Mouse (Mus musculus) limb, embryonic 12.5 days (tissue): ENCODE measurements around the gene Slc22a12. TPM values are rescaled to one million over a fixed set of nuclear protein-coding genes. Genes with fewer than 3 reads are reported as not detected.
A peak's percentile ranks its signal among the peaks of the same experiment; 100 is the strongest.

Experiments
- ATAC-seq: fragments of 200-750 bp; cut with Nextera tagmentation; 2 replicates; pipeline ENCODE4 v1.8.0; 2017; ENCODE audit warnings: low read depth, moderate TSS enrichment; ENCODE audit not compliant: insufficient number of reproducible peaks, insufficient read depth, low FRiP score, low TSS enrichment
- H3K27ac ChIP-seq: fragments of 300-500 bp; sonication (generic); 2 replicates; pipeline ENCODE4 v1.5.1; 2016; ENCODE audit warnings: mild to moderate bottlenecking, moderate library complexity
- H3K27me3 ChIP-seq: fragments of 300-500 bp; sonication (generic); 2 replicates; pipeline ENCODE4 v1.6.1; 2016; ENCODE audit warnings: mild to moderate bottlenecking, moderate library complexity
- H3K36me3 ChIP-seq: fragments of 300-500 bp; sonication (generic); 2 replicates; pipeline ENCODE4 v1.6.1; 2016; ENCODE audit warnings: mild to moderate bottlenecking, moderate library complexity
- H3K4me1 ChIP-seq: fragments of 300-500 bp; sonication (generic); replicated peaks from 2 replicates; pipeline ENCODE4 v1.6.1; 2016
- H3K4me2 ChIP-seq: fragments of 300-500 bp; sonication (generic); 2 replicates; pipeline ENCODE4 v1.6.1; 2016; ENCODE audit warnings: mild to moderate bottlenecking, moderate library complexity
- H3K4me3 ChIP-seq: fragments of 300-500 bp; sonication (generic); replicated peaks from 2 replicates; pipeline ENCODE4 v1.5.1; 2016; ENCODE audit warnings: mild to moderate bottlenecking
- H3K9ac ChIP-seq: fragments of 300-500 bp; sonication (generic); replicated peaks from 2 replicates; pipeline ENCODE4 v1.6.1; 2016; ENCODE audit warnings: mild to moderate bottlenecking, moderate library complexity
- H3K9me3 ChIP-seq: fragments of 300-500 bp; sonication (generic); 2 replicates; pipeline ENCODE4 v1.6.1; 2016; ENCODE audit warnings: mild to moderate bottlenecking, moderate library complexity
- WGBS: fragments of 180-500 bp; shearing (Covaris S2); methylation state at CpG from one replicate; pipeline ENCODE4 v1.1.7; 2016; 5-methylcytosine and 5-hydroxymethylcytosine counted together
- polyA plus RNA-seq: library from polyadenylated mRNA; unstranded; fragments of >200 nt; fragmentation: Nextera tagmentation; extraction: Ambion mirVana; gene quantifications from 2 replicates; pipeline ENCODE4 v1.2.1, GENCODE M21; 2016

Gene Slc22a12
- not detected in 2 replicates for polyA plus RNA-seq

DNA sequence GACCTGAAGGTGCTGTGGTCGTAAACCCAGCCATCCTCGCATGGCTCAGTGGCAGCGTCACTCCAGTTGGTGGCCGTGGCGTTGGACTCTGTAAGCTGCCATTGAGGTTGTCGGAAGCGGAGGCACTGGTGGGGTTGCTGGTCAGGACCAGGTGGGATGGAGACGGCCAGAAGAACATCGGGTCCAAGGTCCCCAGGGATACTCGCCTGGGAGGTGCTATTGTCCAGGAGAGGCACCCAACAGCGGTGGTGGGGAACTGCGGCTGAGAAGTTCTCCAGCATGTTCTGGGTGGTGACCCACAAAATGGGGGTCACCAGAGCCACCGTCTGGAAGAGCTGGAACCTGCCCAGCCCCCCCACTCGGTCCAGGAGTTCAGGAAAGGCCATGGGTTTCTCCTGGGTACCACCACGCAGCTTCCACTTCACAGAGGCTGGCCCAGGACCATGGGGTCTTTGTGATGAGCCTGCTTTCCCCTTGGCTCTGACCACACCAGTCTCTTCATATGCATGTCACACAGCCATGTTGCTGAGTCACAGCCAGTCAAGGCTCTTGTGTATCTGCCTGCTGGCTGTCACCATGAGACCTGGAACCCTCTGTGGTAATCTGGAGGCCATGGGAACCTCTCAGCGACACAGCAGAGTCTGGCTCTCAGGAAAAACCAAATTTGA is at the start of gene Slc22a12:
TSS of gene Slc22a12 (minus strand) at position 666 of the 668 bp plus-strand sequence.
- ATAC-seq, result no peak
- H3K4me3 ChIP-seq, result no peak within 1 kb of the TSS
- no peaks in the 10 kb centered on the region for H3K36me3 ChIP-seq
- H3K27me3 ChIP-seq, result peaks cover 26% of the 10 kb centered on the region
- no peak within 1 kb of the TSS for H3K9ac ChIP-seq
- H3K9me3 ChIP-seq, result 0 out of 2 replicates have a peak, but pooled peaks cover 7% of the 10 kb centered on the region
- no peak within 1 kb of the TSS for H3K27ac ChIP-seq
- no peaks in the 10 kb centered on the region for H3K4me1 ChIP-seq
- no peak within 1 kb of the TSS for H3K4me2 ChIP-seq
- WGBS, result 86% methylated on average over 16 of the region's 16 CpGs

DNA sequence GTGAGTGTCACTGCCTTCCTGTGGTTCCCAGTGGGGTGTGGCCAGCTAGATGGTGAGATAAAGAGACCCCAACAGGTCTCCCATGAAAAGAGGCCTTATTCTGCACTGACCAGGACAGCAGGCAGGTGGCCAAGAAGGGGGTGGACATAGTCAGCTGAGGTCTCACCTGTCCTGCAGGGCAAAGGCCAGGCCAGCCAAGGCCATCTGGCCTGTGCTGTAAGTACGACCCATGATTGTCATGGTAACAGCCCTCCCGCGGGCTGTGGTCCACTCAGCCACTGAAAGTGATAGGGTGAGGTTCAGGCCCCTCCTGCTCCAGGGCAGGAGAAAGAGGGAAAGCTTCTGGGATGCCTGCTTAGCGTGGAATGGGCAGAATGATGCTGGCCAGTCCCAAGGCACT is 29.2 kb upstream of the Slc22a12 start:
- Histone ChIP-seq H3K9me3 (no peaks in the 10 kb centered on the region), H3K4me3 (no peak overlapping the region), H3K27me3 (peaks cover 33% of the 10 kb centered on the region), H3K36me3 (no peaks in the 10 kb centered on the region), H3K9ac (no peak overlapping the region), H3K27ac (no peak overlapping the region), H3K4me1 (peaks cover 4% of the 10 kb centered on the region; the same call in 1 of the 2 replicates), H3K4me2 (no peak overlapping the region)
- ATAC-seq, result no peak
- 32% methylated on average over 4 of the region's 4 CpGs for WGBS

DNA sequence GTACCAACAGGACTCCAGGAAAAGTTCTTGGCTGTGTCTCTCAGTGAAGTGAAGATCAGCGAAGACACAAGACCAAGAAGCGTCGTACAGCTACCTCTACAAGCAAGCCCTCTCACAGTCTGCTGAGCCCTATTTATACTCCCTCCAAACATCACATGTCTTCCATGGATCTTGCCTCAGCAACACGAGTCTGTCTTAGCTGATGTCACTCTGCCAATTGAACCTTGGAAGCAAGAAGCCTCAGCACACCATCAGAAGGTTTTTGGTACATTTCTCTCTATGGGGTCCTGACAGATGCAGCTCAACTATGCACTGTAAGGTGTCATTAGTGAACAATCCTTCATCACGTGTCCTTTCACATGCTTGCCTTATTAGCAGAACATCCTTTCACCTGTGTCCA is 28.6 kb upstream of the Slc22a12 start:
- H3K27ac ChIP-seq, result no peak overlapping the region
- no peaks in the 10 kb centered on the region for H3K4me1 ChIP-seq
- H3K36me3 ChIP-seq, result no peaks in the 10 kb centered on the region
- WGBS, result 84% methylated on average over 5 of the region's 5 CpGs
- H3K9ac ChIP-seq, result no peak overlapping the region
- H3K4me3 ChIP-seq, result no peak overlapping the region
- H3K4me2 ChIP-seq, result no peak overlapping the region
- H3K9me3 ChIP-seq, result no peaks in the 10 kb centered on the region
- peaks cover 29% of the 10 kb centered on the region for H3K27me3 ChIP-seq
- ATAC-seq, result no peak

DNA sequence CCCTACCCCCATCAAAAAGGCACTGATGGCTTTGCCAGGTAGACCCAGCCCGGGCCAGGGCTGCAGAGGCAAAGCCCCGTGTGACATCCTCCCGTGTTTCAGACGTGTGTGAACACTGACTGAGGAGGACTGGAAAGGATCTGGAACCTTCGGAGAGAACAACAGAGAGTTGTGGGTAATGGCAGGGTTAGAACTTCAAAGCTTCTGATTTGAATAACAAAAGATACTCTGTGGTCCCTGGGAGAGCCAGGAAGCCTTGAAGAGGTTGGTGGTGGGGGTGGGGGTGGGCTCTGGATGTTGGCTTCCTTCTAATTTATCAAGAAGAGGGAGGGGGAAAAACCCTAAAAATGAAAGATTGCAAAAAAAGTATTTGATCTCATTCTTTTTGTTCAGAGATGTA is 26.7 kb upstream of the Slc22a12 start:
- no peak overlapping the region for H3K9ac ChIP-seq
- 33% methylated on average over 5 of the region's 5 CpGs for WGBS
- H3K9me3 ChIP-seq, result no peaks in the 10 kb centered on the region
- ATAC-seq, result no peak
- no peak overlapping the region for H3K4me3 ChIP-seq
- no peak overlapping the region for H3K27ac ChIP-seq
- no peak overlapping the region for H3K4me2 ChIP-seq
- no peaks in the 10 kb centered on the region for H3K36me3 ChIP-seq
- H3K4me1 ChIP-seq, result no peaks in the 10 kb centered on the region
- H3K27me3 ChIP-seq, result peaks cover 16% of the 10 kb centered on the region; the same call in 1 of the 2 replicates

DNA sequence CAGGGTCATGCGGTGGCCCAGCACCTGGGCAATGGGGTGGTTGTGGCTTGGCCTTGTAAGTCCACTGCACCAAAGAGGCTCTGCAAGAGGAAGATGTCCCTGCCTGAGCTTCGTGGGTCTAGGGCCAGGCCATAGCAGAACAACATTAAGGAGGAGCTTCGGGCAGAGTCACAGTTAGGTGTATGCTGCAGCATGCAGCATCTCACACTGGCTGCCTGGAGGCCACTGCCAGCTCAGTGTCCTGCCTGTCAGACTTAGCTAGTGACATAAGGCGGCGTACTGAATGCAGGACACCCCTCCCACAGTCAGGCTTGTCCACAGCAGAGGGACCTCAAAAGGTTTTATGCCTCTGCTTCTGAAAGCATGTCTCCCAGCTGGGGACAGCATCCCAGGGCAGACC is 26.2 kb upstream of the Slc22a12 start:
- Histone ChIP-seq H3K9ac (no peak overlapping the region), H3K4me1 (no peaks in the 10 kb centered on the region), H3K27me3 (peaks cover 12% of the 10 kb centered on the region; the same call in 1 of the 2 replicates), H3K27ac (no peak overlapping the region), H3K4me3 (no peak overlapping the region), H3K36me3 (no peaks in the 10 kb centered on the region), H3K9me3 (no peaks in the 10 kb centered on the region), H3K4me2 (no peak overlapping the region)
- WGBS, result 80% methylated on average over 5 of the region's 5 CpGs
- 0 out of 2 replicates have a peak, but pooled peaks have one; percentile 24 for ATAC-seq

DNA sequence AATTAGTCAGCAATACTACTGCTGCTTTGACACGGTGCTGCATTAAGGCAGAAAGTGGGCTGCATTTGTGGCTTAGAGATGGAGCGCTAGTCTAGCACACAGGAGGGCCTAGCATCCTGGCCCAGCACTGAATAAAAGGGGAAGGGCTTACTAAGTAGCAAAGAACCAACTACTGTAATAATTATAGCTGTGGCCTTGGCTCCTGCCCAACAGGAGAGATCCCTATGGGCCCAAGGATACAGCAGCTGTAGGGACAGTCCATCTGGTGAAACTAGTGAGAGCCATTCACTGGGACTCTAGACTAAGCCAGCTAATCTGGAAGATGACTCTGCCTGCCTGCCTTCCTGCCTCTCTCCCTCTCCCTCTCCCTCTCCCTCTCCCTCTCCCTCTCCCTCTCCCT is 23.6 kb upstream of the Slc22a12 start:
- Histone ChIP-seq H3K4me3 (no peak overlapping the region), H3K4me2 (no peak overlapping the region), H3K27ac (no peak overlapping the region), H3K9me3 (no peaks in the 10 kb centered on the region), H3K36me3 (no peaks in the 10 kb centered on the region), H3K4me1 (no peaks in the 10 kb centered on the region), H3K27me3 (0 out of 2 replicates have a peak, but pooled peaks cover 5% of the 10 kb centered on the region), H3K9ac (no peak overlapping the region)
- WGBS, result 82% methylated on average over 2 of the region's 2 CpGs
- ATAC-seq, result no peak

DNA sequence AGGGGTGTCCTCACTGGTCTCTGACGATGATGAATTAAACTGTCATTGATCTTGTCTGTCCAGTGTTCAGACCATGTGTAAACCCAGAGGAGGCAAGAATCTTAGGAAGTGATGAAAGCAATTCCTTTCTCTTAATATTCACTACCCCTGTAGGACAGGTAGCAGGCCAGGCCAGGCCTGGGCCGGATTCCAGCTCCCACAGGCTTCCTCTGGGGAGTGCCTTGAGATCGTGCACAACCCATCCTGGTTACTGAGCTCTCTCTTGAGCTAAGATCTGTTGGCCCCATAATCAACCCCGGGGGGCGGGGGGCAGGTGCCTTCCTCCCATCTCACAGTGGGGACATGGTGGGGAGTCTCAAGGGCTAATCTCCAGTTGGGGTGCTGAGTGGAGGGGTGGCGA is 22.3 kb upstream of the Slc22a12 start:
- H3K4me3 ChIP-seq, result no peak overlapping the region
- H3K36me3 ChIP-seq, result no peaks in the 10 kb centered on the region
- H3K9ac ChIP-seq, result no peak overlapping the region
- H3K9me3 ChIP-seq, result no peaks in the 10 kb centered on the region
- no peak overlapping the region for H3K4me2 ChIP-seq
- 0 out of 2 replicates have a peak, but pooled peaks cover 5% of the 10 kb centered on the region for H3K27me3 ChIP-seq
- WGBS, result 78% methylated on average over 6 of the region's 6 CpGs
- H3K4me1 ChIP-seq, result no peaks in the 10 kb centered on the region
- ATAC-seq, result no peak
- H3K27ac ChIP-seq, result no peak overlapping the region

DNA sequence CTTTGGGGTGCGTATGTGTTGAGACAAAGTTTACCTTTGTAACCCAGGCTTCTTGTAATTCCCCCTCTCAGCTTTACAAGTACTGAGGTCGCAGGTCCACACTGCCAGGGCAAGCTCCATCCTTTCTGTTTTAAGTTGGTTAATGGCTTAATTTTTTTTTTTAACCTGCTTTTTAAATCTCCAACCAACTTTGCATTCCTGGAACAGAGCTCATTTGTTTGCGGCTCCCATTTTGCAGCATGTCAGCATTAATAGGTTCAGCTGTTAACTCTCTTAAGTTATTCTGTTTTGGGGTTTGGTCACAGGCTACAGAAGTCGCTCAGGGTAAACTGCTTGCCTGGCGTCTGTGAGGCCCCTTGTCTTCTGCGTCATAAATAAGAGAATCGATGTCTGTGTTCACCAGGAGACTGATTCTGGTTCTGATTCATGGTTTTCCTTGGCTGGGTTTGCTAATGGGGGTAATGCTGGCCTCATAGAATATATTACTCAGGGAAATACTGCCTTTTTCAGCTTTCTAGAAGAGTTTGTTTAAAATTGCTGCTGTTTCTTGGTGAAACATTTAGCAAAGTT is 17.5 kb upstream of the Slc22a12 start:
- 50% methylated on average over 7 of the region's 7 CpGs for WGBS
- H3K36me3 ChIP-seq, result no peaks in the 10 kb centered on the region
- H3K4me1 ChIP-seq, result no peaks in the 10 kb centered on the region
- no peak overlapping the region for H3K9ac ChIP-seq
- no peak for ATAC-seq
- H3K9me3 ChIP-seq, result no peaks in the 10 kb centered on the region
- no peak overlapping the region for H3K4me3 ChIP-seq
- H3K27me3 ChIP-seq, result no peaks in the 10 kb centered on the region
- H3K27ac ChIP-seq, result 0 out of 2 replicates have a peak overlapping the region, but pooled peaks have one; percentile 59
- H3K4me2 ChIP-seq, result no peak overlapping the region

DNA sequence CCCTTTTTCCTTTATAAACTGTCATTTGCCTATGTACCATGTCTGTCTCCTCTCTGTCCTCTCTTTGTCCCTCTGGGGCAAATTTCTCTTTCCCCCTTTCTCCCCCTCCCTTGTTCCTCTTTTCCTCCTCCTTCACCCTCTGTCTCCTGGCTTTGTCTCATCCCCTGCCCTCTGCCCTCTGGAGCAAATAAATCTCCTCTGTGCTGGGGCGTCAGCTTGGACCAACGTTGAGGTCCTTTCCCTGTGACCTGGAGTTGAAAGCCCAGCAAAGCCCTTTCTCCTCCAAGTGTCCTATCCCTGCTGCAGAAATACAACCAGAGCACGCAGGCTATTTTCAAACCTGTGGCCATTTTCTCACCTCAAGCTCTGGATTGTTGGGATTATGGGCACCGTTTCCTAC is 16.7 kb upstream of the Slc22a12 start:
- H3K4me2 ChIP-seq, result no peak overlapping the region
- ATAC-seq, result no peak
- no peaks in the 10 kb centered on the region for H3K9me3 ChIP-seq
- no peak overlapping the region for H3K27ac ChIP-seq
- 53% methylated on average over 4 of the region's 4 CpGs for WGBS
- no peaks in the 10 kb centered on the region for H3K27me3 ChIP-seq
- no peak overlapping the region for H3K9ac ChIP-seq
- no peaks in the 10 kb centered on the region for H3K36me3 ChIP-seq
- no peaks in the 10 kb centered on the region for H3K4me1 ChIP-seq
- H3K4me3 ChIP-seq, result no peak overlapping the region

DNA sequence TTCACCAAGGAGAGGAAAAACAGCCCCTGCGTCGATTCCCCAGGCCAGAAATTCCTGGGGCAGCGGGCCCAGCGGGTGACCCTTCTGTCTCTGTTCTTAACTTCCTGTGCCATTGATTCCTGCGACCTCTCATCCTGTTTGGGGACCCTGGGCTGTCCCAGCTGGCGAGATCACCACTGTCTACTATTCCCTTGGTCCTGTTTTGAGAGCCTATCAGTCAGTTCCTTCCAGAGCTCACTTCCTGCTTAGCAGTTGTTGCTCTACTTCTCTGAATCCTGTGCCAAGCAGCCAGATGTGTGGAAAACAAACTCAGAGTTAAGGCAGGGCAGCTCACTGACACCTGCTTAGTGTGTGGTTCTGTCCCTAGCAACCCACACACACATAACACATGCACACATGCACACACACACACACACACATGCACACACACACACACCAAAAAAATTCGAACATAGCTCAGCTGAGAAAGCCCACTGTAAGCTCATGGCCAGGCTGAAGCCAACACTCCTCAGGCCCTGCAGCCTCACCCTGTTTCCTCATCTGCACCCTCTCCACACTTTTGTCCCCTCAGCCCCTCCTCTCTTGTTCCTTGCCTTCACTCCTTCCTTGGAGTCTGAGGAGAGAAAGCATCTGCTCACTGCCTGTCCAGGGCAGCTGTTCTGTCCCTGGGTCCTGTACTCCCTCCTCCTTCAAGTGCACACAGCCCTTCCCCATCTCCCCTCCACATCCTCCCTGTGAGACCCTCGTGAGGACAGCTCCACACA is 11.2 kb upstream of the Slc22a12 start:
- no peak overlapping the region for H3K4me2 ChIP-seq
- no peaks in the 10 kb centered on the region; the same call in 1 of the 2 replicates for H3K27me3 ChIP-seq
- 0 out of 2 replicates have a peak overlapping the region, but pooled peaks have one; percentile 13 for H3K27ac ChIP-seq
- no peaks in the 10 kb centered on the region for H3K9me3 ChIP-seq
- H3K4me1 ChIP-seq, result 0 out of 2 replicates have a peak, but pooled peaks cover 4% of the 10 kb centered on the region
- no peak overlapping the region for H3K4me3 ChIP-seq
- no peak for ATAC-seq
- 31% methylated on average over 8 of the region's 8 CpGs for WGBS
- H3K9ac ChIP-seq, result no peak overlapping the region
- no peaks in the 10 kb centered on the region for H3K36me3 ChIP-seq

DNA sequence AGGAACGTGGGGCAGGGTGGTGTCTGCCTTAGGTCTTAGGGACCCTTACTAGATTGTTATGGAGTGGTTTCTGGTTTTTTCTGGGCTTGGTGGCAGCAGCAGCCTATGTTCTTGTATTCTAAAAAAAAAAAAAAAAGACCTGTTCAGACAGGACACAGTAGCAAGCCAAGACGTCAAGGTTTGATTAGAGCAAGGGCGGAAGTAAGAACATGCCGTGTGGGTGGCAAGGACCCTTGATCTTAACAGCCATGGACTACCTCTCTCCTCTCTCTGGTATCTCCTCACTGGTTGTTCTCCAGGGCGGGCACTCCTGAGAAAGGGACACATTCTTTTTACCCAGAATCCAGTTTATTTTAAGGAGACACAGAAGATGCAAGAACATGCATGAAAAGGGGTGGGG is 10.3 kb upstream of the Slc22a12 start:
- no peak overlapping the region for H3K4me2 ChIP-seq
- H3K27ac ChIP-seq, result no peak overlapping the region
- H3K36me3 ChIP-seq, result no peaks in the 10 kb centered on the region
- no peak overlapping the region for H3K4me3 ChIP-seq
- no peaks in the 10 kb centered on the region; the same call in 1 of the 2 replicates for H3K27me3 ChIP-seq
- 0 out of 2 replicates have a peak, but pooled peaks cover 4% of the 10 kb centered on the region for H3K4me1 ChIP-seq
- no peaks in the 10 kb centered on the region for H3K9me3 ChIP-seq
- 72% methylated on average over 5 of the region's 5 CpGs for WGBS
- H3K9ac ChIP-seq, result no peak overlapping the region
- no peak for ATAC-seq
